Mouse (Mus musculus): ENCODE measurements around the gene Sema4a.
"Not testable (repeated sequence)": the region's sequence is repeated elsewhere in the genome, so short reads cannot be mapped to it uniquely, and the experiment has no call there.

Sema4a gene

DNA sequence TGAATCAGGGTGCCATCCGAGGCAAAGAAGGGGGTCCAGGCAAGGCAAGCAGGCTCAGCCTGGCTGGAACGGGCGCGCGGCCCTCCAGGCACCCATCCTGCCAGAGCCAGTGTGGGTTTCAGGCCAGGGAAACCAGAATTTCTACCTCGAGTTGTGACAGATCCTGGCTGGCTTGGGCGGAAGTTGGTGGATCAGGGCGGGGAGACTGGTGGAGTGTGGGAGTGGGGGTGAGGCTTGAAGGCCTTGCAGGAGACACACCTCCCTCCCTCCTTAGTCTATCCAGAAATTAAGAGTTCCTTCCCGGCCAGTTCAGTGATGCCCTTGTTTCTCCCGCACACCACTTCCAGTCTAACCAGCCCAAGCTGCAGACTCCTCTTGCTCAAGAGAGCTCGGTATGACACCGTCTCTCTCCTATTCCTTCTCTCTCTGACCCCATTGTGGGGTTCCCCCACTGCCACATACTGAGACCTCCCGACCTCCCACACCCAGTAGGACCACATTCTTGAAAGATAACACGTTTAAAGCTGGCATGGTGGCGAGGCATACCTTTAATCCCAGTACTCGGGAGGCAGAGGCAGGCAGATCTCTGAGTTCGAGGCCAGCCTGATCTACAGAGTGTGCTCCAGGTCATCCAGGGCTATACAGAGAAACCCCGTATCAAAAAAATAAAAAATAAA lies 5.3 kb downstream of the Sema4a start:
- no peak for DNase-seq

DNA sequence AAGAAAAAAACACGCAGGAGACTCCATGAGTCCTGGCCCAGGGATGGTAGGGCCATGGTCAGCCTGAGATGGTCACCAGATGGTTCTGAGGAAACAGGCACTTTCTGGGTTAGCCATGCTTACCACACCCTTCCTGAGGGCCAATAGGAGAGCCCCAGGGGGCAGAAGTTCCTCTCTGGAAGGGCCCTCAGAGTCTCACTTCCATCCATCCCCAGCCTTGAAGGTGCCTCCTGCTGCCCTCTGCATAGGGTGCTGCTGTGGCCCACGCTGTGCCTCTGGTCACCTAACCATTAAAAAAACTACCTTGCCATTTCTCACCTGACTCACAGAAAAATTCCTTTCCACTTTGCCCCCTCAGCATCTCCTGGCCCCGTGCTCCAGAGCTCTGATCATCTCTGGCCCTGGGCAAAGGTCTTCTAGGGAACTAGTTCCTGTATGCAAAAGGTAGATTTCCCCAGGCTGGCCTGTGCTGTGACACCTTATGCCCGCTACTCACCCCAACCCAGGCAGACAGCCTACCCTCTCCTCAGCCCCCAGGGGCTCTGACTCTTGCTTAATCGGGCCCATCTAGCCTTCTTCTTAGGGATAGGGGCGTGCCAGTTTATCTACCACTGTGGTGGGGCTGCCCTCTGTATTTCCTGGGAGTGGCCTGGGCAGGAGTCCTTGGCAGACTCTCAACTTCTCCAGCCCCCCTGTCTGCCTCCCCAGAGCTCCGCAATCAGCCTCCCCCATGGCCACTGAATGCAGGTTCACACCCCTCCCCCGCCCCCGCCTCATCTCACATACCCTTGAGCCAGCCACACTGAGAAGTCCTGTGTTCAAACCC lies 6.0 kb downstream of the Sema4a start:
- DNase-seq, result no peak

DNA sequence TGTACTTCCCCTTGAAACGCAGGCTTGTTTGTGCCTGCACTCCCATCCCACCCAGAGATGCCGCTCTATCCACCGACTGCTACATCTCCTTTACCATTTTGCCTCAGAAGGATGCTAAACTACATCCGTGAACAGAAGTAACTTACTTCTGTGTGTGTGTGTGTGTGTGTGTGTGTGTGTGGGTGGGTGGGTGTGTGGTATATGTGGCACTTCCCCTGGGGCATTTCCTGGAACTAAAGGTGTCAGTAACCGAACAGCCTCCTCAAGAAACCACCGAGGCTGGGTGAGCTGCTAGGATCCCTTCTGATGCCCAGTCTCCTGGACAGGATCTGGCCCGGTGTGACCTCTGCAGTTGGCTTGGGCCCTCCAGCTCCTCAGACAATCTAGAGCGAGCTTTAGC lies 7.0 kb downstream of the Sema4a start:
- DNase-seq, result peak; percentile 60

DNA sequence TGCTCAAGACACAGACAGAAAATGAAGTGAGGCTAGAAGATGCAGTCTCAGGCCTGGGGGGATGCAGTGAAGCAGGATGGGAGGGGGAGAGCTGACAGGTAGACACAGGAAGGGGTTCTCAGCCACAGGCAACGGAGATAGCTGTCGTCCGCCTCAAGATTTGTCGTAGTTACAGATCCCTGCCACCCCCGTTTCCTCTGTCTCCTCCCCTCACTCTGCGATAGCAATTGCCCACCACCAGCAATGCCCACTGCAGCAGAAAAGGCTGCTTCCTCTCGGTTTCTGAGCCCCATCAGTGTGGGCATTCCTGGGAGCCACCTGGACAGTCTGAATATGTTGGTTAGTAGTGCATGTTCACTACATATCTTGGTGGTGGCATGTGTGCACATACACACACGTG lies 7.6 kb downstream of the Sema4a start:
- peak; percentile 59 for DNase-seq

DNA sequence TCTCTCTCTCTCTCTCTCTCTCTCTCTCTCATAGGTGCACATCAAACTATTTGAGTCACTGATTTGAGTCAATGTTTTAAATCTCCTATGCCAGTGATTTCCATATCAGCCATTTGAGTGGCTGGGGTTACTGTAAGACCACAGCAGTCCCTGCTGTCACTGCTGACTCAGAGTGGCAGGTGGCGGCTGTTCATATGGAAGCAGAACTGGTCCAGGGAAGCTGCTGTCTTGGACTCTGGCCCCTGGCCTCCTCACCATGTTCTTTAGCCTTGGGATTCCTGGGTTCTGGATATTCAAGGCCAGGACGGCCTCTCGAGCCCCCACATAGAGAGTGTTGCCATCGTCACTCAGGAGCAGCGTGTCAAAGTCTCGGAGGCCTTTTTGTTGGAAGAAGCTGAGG lies 8.3 kb downstream of the Sema4a start:
- no peak for DNase-seq

DNA sequence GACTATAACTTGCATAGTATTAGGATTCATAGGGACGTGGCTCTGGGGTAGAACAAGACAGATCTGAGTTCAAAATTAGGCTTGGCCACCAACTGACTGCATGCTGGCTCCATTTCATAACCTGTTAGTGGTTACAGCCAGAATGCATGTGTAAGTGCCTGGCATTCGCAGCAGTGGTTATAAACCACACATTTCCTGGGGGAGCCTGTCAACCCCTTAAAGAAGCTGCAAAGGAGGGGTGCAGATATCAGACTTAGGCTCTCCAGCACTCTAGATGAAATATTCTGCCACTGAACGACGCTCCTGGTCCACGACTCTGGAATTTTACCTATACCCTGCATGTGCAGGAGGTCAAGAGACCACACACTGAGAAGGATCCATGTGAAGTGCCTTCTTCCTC lies 8.7 kb downstream of the Sema4a start:
- peak; percentile 41 for DNase-seq

DNA sequence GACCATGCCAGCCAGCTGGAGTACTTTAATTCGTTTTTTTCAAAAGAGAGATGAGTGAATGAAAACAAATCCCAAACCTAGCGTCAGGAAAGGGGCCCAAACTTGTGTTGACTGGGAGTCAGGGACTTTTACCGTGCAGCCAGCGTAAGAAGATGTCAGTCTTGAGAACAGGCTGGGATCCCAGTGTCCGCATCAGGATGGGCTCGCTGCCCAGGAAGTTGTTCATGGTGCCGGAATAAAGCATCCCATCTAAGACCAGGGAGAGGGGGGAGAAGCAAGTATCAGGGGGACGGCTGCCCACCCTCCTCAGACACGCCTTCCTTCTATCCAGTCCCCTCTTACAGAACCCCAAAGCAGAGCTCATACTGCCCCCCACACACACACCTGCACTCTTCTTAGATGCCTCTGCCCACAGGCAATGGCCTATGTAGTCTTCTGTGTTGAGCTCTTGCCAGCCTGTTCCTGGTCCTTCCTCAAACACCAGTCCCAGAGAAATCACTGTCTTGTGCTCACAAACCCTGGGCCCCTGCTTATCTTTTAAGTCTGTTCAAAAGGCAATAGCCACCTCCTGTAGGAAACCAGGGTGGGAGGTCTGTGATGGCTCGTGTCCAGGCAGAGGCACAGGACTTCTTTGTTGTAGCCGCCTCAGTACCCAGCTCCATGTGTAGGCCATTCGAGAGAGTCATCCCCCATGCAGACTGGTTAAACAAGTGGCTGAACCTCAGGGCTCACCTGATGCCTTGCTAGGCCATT lies 10.4 kb downstream of the Sema4a start:
- DNase-seq, result no peak

DNA sequence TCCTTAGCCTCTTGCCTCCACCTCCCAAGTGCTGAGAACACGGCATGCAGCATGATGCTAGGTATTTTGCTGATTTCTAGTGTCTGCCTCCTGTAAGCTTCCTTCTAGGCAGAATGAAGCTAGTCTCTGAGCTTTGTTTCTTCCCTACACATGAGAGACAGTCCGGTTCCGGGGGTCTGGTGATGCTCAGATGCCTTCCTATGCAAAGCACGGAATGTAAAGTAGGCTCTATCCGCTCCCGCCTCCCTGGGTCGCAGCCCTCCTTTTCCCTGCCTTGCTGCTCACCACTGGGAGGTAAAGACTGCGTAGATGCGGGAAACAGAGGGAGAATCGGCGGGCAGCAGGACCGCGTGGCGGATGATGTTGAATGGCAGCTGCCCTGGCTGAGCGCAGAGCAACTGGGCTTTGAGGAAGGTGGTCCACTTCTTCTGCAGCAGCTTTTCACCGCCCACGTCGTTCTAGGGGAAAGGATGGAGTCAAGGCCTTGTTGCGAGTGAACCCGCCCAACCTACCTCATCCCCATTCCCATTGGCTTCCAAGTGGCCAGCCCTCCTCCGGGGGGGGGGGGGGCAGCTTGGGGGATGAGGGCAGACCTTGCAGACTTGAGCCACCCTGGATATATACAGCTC lies 11.5 kb downstream of the Sema4a start:
- DNase-seq, result no peak

DNA sequence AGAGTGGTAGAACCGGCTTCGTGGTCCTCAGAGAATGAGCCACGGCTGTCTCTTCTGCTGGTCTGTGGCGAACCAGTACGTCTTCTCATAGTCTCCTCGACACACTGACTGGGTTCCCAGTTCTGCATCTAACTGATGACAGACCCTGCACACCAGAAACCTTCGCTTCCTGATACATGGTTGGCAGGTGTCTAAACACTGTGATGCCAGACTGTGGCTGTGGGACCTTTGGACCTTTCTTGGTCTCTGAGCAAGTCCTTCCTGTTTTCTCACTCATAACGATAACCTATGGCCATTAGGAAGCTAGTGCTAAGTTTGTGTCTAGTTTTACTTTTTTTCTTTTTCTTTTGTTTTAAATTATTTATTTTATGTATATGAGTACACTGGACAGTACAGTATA lies 12.5 kb downstream of the Sema4a start:
- no peak for DNase-seq

DNA sequence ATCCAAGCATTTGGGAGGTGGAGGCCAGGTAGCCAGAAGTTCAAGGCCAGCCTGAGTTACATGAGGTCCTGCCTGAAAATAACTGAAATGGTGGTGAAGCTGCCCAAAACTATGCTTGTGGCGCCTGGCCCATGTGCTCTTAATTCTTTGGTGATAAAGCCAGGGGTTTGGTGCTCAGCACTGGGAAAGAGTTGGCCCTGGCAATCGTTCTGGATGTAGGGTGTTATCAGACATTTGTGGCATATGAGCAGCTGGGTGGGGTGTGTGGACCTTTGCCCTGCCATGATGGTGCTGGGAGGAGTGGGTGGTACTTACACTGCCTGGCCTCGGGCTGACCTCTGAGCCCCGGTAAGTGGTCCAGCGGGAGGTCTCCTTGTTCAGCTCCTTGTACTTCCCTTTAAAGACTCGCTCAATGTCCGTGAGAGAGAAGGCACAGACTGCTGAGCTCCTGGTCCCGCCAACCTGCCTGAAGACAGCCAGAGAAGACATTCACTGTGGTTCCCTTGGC lies 13.3 kb downstream of the Sema4a start:
- DNase-seq, result no peak

DNA sequence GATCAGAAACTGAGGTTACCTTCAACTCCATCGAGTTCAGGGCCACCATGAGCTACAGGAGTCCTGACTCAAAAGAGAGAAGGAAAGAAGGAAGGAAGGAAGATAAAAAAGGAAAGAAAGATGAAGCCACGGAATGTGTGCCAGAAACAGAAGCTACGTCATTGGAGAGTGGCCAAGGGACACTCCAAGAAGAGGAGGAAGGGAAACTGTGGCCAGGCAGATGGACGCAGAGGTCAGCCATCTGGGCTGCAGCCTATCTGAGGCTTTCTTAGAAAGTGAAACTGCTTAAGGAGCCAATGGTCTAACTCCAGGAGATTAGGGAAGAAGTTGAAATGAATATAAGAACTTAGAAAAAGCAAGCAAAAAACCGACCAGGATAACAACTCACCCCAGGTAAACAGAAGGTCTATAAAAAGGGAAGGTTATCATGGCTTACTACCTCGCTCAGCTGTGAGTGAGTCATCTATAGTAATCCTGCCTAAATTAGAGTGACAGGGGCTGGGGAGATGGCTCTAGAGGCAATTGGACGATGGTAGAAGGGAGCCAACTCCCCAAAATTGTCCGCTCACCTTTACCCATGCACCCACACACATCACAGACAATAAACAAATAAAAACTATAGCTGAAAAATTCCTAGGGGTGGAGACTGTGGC lies 14.4 kb downstream of the Sema4a start:
- DNase-seq, result no peak

DNA sequence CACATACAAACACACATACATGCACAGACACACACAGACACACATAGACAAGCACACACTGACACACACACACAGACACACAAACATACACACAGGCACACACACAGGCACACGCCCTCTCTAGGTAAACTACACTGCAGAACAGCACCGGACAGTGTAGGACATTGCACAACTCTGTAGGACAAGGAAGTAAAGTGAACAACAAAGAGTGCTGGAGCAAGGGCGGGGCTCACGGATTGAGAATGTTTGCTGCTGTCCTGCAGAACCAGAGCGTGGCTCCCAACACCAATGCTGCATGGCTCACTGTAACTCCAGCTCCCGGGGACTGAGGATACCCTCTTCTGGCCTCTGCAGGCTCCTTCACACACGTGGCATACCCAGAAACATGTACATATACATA lies 18.1 kb downstream of the Sema4a start:
- no peak for DNase-seq

DNA sequence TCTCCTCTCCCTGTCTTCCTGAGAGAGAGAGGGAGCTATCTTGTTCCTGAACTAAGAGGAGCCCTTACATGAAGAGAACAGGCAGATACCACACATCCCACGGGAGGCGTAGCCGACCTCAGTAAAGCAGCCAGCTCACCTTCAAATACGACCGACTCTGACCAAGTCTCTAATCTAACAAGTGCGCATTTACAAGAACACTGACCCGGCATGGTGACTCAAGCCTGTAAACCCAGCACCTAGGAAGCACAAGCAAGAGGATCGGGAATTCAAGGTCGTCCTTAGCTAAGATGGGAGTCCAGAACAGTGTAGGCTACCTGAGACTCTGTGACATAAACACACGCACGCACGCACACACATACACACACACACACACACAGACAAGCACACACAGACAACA lies 18.5 kb downstream of the Sema4a start:
- no peak for DNase-seq

DNA sequence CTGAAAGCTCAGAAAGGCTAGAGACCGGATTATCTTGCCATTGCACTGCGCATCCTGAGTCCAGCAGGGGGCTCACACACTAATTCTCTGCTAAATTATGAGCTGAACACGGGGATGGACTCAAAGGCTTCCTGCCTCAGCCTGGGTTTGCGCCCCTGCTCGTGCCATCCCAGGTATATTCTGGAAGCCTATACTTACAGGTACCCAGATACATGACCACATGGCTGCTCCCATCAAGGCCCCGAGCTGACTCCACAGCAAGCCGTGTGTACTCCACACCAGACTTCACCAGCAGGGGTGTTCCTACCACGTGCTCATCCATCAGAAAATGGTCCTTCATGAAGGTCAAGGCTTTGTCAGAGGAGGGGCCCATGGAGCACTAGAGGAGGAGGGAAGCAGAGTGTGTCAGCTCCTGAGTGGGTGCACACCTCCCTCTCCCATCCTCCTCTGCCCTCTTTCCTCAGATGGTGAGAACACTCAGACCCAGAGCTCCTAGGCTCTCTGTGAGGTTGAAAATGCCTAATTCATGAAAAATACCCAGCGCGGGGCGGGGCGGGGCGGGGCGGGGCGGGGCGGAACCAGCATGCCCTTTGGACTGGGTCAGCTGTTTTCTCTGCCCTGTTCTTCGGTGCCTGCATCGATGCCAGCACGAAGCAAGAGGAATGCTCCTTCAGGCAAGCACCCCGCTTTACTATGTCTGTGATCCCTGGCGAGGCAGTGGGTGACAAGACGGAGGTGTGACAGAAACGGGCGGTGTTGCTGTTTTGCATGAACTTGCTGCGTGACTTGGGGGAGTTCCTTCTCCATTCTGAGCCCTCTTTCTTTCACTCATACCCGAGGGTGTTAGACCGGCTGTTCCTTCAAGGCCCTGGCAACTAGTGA lies 20.2 kb downstream of the Sema4a start:
- DNase-seq, result peak; percentile 72

DNA sequence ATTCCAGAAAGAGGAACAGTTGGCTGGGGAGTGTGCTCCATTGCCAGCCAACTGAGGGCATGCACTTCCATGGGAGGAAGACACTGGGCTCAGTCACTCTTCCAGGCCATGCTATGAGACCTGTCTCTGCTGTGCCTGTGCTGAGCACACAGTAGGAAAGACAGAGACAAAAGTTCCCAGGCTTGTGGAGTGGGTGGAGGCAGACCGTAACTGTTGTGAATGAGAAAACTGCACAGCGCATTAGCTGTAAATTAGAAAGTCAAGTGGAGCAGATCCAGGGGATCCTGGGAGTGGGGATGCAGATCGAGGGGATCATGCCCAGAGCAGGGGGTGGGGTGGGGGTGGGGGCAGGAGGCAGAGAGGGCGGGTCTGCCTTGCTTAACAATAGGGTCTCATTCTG lies 21.4 kb downstream of the Sema4a start:
- DNase-seq, result no peak

DNA sequence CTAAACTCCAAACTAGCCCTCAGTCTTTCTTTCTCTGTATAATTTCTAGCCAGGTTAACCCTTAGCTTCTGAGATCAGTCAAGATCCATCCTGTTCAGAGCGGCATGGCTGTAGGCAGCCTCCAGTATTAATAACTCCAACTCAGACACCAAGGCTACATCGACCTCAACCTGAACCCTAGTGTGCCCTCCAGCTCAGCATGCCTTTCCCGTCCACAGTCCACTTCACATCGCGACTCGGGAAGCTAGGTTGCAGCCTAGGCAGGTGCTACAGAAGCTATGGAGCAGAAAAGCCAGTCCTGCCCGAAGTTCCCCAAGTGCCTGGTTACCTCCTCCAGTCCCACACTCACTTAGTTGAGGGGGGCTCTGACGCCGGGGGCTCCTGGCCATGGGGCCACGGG lies 23.5 kb downstream of the Sema4a start:
- DNase-seq, result no peak

DNA sequence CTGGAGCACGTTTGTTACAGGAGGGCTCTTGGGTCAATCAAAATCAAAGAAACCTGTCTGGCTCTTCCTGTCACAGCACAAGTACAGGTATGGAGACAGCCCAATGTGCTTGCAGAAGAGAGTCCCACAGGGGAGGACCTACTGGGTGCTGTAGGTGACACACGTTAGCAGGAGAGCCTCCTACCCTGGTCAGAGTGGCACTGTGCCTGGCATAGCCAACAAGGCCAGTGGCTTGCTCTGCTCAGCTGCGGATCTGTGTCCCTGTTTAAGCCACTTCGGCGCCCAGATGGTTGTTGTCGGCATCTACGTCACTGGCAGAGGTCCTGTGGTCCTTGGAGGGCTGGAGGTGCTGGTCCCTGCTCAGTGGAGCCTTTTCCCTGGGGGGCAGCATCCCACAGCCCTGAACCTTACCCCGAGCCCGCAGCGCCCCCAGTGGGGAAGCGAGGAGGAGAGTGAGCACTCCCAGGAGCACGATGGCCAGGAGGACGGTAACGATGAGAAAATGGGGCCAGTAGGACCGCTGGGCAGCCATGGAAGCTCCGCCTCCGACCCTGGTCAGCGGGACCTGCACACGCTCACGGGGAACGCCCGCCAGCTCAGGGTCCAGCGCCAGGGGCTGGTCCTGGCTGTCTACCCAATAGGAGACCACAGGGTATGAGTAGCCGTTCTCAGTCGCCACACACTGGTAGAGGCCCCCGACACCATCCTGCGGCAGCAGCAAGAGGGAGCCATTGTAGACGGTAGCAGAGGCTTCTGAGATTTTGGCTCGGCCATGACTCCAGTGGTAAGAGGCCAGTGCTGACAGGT lies 24.4 kb downstream of the Sema4a start:
- peak; percentile 72 for DNase-seq

DNA sequence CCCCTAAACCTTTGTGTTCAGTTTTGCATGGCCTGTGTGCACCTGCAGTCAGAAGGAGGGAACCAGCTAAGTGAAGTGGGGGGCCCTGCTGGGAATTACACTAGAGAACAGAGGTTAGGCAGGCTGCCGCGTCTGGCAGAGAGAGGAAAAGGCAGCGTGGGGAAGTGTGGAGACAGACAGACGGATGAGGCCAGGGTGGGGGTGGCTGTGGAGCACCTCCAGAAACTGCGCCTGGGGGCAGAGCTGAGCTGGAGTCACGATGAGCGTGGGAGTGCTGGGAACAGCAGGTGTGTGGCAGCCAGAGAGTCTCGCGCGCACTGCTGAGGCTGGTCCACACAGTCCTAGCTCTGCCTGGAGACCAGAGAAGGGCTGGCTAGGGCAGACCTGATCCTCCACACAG lies 25.5 kb downstream of the Sema4a start:
- DNase-seq, result peak; percentile 33

DNA sequence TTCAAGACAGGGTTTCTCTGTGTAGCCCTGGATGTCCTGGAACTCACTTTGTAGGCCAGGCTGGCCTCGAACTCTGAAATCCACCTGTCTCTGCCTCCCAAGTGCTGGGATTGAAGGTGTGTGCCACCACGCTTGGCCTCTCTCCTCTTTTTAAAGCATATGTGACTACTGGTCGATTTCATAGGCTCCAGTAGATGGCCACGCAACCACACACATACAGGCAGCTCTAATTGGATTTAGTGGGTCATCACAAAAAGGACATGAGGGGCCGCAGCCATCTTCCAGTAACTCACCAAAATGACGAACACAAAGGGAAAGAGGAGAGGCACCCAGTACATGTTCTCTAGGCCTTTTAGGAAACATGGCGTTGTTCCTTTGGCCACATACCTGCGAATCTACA lies 32.3 kb downstream of the Sema4a start:
- DNase-seq, result not testable (repeated sequence)

DNA sequence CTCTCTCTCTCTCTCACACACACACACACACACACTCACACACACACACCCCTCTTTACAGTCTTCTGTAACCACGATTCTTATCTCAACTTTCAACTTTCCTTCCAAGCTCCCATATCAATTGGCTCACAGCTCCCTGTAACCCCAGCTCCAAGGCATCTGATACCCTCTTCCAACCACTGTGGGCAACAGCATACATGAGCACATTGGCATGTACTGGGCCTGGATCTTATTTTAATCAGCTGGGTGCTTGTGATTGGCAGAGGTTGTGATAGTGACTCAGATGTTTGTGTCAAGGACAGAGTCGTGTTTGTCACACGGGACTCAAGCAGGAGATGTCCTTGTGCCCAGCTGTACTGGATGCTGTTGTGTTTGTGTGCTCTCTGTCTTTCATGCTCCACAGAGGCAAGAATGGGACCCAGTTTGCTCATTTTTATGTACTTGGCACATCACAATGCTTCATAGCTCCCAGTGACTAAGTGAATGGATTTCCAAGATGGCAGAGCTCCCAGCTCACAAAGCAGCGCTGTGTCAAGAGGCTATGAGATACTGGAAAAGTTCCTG lies 33.6 kb downstream of the Sema4a start:
- no peak for DNase-seq
